Mouse (Mus musculus) C2C12 (cell line): ENCODE data around the gene Vdr.

Source experiments
- CEBPB ChIP-seq: IDR thresholded peaks from one replicate; pipeline ENCODE4 v1.6.1; 2011; ENCODE audit warnings: low read depth, mild to moderate bottlenecking, control low read depth, moderate library complexity
- CTCF ChIP-seq: IDR thresholded peaks from one replicate; pipeline ENCODE4 v1.5.1; 2011; ENCODE audit not compliant: control insufficient read depth, insufficient read depth, insufficient read length
- FOSL1 ChIP-seq: IDR thresholded peaks from one replicate; pipeline ENCODE4 v1.8.0; 2011; ENCODE audit warnings: mild to moderate bottlenecking, low read length; ENCODE audit not compliant: poor library complexity, insufficient read depth, severe bottlenecking
- MAX ChIP-seq: IDR thresholded peaks from one replicate; pipeline ENCODE4 v1.6.1; 2011; ENCODE audit warnings: mild to moderate bottlenecking, control low read depth
- MYOD1 ChIP-seq: IDR thresholded peaks from one replicate; pipeline ENCODE4 v1.6.1; 2011; ENCODE audit warnings: low read depth; ENCODE audit not compliant: control insufficient read depth, insufficient read length
- MYOG ChIP-seq: IDR thresholded peaks from one replicate; pipeline ENCODE4 v1.6.1; 2011; ENCODE audit not compliant: control insufficient read depth, insufficient read length; ENCODE audit errors: extremely low read depth
- USF1 ChIP-seq: IDR thresholded peaks from one replicate; pipeline ENCODE4 v1.6.1; 2011; ENCODE audit warnings: low read depth, mild to moderate bottlenecking, control low read depth, moderate library complexity

- TF ChIP-seq MAX, result no peak
- TF ChIP-seq CTCF, result no peak
- TF ChIP-seq MYOG, result no peak
- TF ChIP-seq USF1, result no peak
- no peak for TF ChIP-seq MYOD1
- TF ChIP-seq CEBPB, result no peak
- TF ChIP-seq FOSL1, result no peak
These were observed 79.6 kb downstream of the Vdr start for GRCm38 (mm10) chr15:97830788-97831241.
